Mouse (Mus musculus): Measurements from ENCODE around the gene En2.

DNA sequence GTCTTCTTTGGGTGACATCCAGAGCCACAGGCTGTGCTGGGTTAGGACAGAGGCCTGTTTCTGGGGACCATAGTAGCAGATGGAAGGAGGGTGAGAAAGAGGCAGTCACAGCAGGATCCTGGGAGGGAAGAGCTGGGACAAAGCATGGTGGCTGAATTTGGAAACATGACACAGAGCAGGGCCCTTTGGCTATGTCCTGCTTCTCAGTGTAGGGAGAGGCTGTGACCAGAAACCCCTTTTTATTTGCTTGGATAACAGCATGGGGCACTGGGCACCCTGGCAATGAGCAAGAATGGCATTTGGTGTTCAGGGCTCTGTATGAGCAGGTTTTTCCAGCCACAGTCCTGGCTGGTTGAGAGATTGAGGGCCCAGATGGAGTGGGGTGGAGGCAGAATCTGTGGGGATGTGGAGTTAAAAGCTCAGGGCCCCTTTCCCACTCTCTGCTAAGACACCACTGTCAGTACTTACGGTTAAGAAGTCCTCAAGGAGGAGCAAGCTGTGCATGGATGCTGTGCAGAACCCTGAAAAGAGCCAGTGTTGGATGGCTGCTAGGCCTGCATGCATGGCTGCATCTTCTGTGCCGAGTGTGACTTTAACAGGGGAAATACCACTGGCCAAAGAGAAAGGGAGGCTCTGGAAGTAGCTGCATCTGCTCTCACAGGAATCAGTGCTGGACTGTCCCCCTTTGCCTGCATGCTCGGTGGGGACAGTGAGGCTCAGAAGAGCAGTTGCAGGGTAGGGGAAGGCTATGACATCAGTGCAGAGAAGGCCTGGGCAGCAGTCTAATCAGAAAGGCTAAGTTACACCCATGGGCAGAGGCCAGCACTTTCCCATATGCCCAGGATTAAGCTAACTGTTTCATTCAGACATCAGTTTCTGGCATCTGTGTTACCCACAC lies 26.0 kb downstream of the En2 start:
- TF ChIP-seq POLR2A (IDR thresholded peaks at IDR 0.05; ENCODE audit: low read depth, low read length) (no peak), CTCF (conservative IDR thresholded peaks at IDR 0.05; ENCODE audit: insufficient read depth, insufficient read length, low read depth, low read length) (no peak)
